Mouse (Mus musculus) hindbrain, embryonic 14.5 days (tissue): ENCODE results near the gene Clcnkb. TPM values are rescaled to one million over a fixed set of nuclear protein-coding genes. Genes with fewer than 3 reads are reported as not detected.

ENCODE experiments used
- ATAC-seq: fragments of 200-750 bp; cut with Nextera tagmentation; 2 replicates; pipeline ENCODE4 v1.8.0; 2017; ENCODE audit warnings: moderate number of reproducible peaks, mild to moderate bottlenecking, moderate TSS enrichment, moderate library complexity; ENCODE audit not compliant: low FRiP score
- DNase-seq: peaks from one replicate; pipeline ENCODE4 v3.0.0-alpha.2; 2015; ENCODE audit warnings: low spot score
- H3K27ac ChIP-seq: fragments of 300-500 bp; sonication (generic); 2 replicates; pipeline ENCODE4 v1.5.1; 2014; ENCODE audit warnings: mild to moderate bottlenecking, moderate library complexity
- H3K27me3 ChIP-seq: fragments of 300-500 bp; sonication (generic); 2 replicates; pipeline ENCODE4 v1.6.1; 2014; ENCODE audit warnings: mild to moderate bottlenecking, low read length, mixed read lengths; ENCODE audit not compliant: control insufficient read depth, insufficient read depth
- H3K36me3 ChIP-seq: fragments of 300-500 bp; sonication (generic); replicated peaks from 2 replicates; pipeline ENCODE4 v1.6.1; 2014; ENCODE audit not compliant: control insufficient read depth, insufficient read depth
- H3K4me1 ChIP-seq: fragments of 300-500 bp; sonication (generic); replicated peaks from 2 replicates; pipeline ENCODE4 v1.6.1; 2014; ENCODE audit warnings: antibody characterized with exemption, low read length, mixed read lengths; ENCODE audit not compliant: control insufficient read depth, insufficient read depth
- H3K4me2 ChIP-seq: fragments of 300-500 bp; sonication (generic); replicated peaks from 2 replicates; pipeline ENCODE4 v1.6.1; 2014; ENCODE audit warnings: mild to moderate bottlenecking, moderate library complexity
- H3K4me3 ChIP-seq: fragments of 300-500 bp; sonication (generic); replicated peaks from 2 replicates; pipeline ENCODE4 v1.5.1; 2014; ENCODE audit warnings: mild to moderate bottlenecking, low read length
- H3K9ac ChIP-seq: fragments of 300-500 bp; sonication (generic); 2 replicates; pipeline ENCODE4 v1.6.1; 2014
- H3K9me3 ChIP-seq: fragments of 300-500 bp; sonication (generic); 2 replicates; pipeline ENCODE4 v1.6.1; 2016; ENCODE audit warnings: low read length; ENCODE audit not compliant: control insufficient read depth
- WGBS: fragments of 180-500 bp; shearing (Covaris S2); extraction: QIAGEN DNeasy Blood & Tissue Kit; methylation state at CpG from one replicate; pipeline ENCODE4 v1.1.7; 2014; 5-methylcytosine and 5-hydroxymethylcytosine counted together
- polyA plus RNA-seq: library from polyadenylated mRNA; unstranded; fragments of >200 nt; fragmentation: Nextera tagmentation; extraction: Ambion mirVana; gene quantifications from 2 replicates; pipeline ENCODE4 v1.2.1, GENCODE M21; 2014

Clcnkb gene
- polyA plus RNA-seq, 1 experiment from 2014 or later = not detected

GRCm38 (mm10) chr4:141398545-141398944, 17.3 kb downstream of the Clcnkb start, which contains the start of gene Clcnka:
TSS of gene Clcnka (minus strand) at chr4:141398724.
- ATAC-seq = no peak
- no peak within 1 kb of the TSS for H3K4me3 ChIP-seq
- no peak within 1 kb of the TSS for H3K4me2 ChIP-seq
- DNase-seq = no peak
- no peak within 1 kb of the TSS for H3K9ac ChIP-seq
- no peaks in the 10 kb centered on the region for H3K9me3 ChIP-seq
- 65% methylated on average over 12 of the region's 12 CpGs for WGBS
- H3K27ac ChIP-seq = no peak within 1 kb of the TSS
- H3K36me3 ChIP-seq = no peaks in the 10 kb centered on the region
- no peaks in the 10 kb centered on the region for H3K4me1 ChIP-seq
- H3K27me3 ChIP-seq = 0 out of 2 replicates have a peak, but pooled peaks cover 4% of the 10 kb centered on the region

DNA sequence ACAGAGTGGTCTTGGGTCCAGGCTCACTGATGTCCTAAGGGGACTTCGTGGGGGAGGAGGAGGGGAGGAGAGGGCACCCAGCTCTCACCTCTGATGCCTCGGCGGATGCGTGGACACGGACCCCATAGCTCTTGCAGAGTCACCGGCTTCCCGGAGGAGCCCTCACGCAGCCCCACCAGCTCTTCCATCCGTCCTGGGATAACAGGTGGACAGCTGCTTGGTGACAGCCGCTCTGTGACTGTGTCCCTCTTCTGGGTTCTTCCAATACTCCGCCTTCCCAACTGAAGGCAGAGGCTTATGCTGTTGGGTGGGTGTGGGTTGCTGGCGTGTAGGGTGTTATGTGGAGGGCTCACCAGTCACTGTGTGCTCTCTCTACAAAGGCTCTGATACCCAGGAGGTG, 18.0 kb downstream of the Clcnkb start:
- H3K27me3 ChIP-seq = 0 out of 2 replicates have a peak, but pooled peaks cover 4% of the 10 kb centered on the region
- no peak overlapping the region for H3K4me2 ChIP-seq
- 75% methylated on average over 12 of the region's 12 CpGs for WGBS
- DNase-seq (no peak), ATAC-seq (no peak)
- no peaks in the 10 kb centered on the region for H3K9me3 ChIP-seq
- no peak overlapping the region for H3K9ac ChIP-seq
- no peaks in the 10 kb centered on the region for H3K36me3 ChIP-seq
- no peak overlapping the region for H3K4me3 ChIP-seq
- H3K4me1 ChIP-seq = no peaks in the 10 kb centered on the region
- H3K27ac ChIP-seq = no peak overlapping the region

GRCm38 (mm10) chr4:141394751-141395150, 21.1 kb downstream of the Clcnkb start:
- no peaks in the 10 kb centered on the region for H3K9me3 ChIP-seq
- 0 out of 2 replicates have a peak, but pooled peaks cover 4% of the 10 kb centered on the region for H3K27me3 ChIP-seq
- no peak for DNase-seq
- no peak overlapping the region for H3K9ac ChIP-seq
- ATAC-seq = no peak
- no peak overlapping the region for H3K4me3 ChIP-seq
- no peak overlapping the region; the same call in 1 of the 2 replicates for H3K4me2 ChIP-seq
- no peaks in the 10 kb centered on the region for H3K4me1 ChIP-seq
- H3K27ac ChIP-seq = no peak overlapping the region
- WGBS = 22% methylated on average over 15 of the region's 16 CpGs
- no peaks in the 10 kb centered on the region for H3K36me3 ChIP-seq

- H3K36me3 ChIP-seq = no peaks in the 10 kb centered on the region
- DNase-seq (no peak), ATAC-seq (no peak)
- no peak overlapping the region for H3K9ac ChIP-seq
- H3K9me3 ChIP-seq = no peaks in the 10 kb centered on the region
- H3K4me2 ChIP-seq = no peak overlapping the region
- H3K4me3 ChIP-seq = no peak overlapping the region
- no peak overlapping the region for H3K27ac ChIP-seq
- 0 out of 2 replicates have a peak, but pooled peaks cover 4% of the 10 kb centered on the region for H3K27me3 ChIP-seq
- 84% methylated on average over 12 of the region's 12 CpGs for WGBS
- H3K4me1 ChIP-seq = no peaks in the 10 kb centered on the region
Observed at GRCm38 (mm10) chr4:141391293-141391692, 24.5 kb downstream of the Clcnkb start.

DNA sequence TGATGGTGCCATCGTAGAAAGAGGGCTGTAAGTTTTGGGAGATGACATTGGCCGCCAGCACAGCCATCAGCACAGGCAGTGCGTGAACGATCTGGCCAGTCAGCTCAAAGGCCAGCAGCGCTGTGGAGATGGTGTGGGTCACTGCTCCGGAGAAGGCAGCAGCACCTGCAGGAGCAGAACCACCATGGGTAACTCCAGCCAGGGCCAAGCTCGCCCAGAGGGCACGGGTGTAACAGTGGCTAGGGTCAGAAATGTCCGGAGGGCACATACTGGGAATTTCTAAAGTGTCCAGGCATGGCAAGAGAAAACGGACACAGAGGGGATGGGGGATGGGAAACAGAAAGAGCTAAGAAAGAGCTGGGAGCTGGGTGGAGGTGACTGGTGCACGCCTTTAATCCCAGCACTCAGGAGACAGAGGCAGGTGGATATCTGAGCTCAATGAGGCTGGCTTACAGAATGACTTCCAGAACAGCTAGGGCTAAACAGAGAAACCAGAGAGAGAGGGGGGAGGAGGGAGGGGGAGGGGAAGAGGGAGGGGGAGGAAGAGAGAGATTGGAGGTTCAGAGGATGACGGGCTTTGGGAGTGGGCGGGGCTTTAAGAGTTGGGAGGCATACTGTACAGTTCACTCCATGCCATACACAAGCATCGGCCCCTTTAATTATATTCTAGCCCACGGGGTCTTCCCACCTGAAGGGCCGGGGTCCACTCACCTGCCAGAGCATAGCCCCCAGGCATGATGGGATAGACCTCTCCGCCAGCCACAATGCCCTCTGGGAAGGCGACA, 26.3 kb downstream of the Clcnkb start:
- Histone ChIP-seq H3K9me3 (no peaks in the 10 kb centered on the region), H3K36me3 (no peaks in the 10 kb centered on the region), H3K27ac (no peak overlapping the region), H3K27me3 (peaks cover 6% of the 10 kb centered on the region), H3K4me3 (no peak overlapping the region), H3K4me1 (no peaks in the 10 kb centered on the region), H3K4me2 (no peak overlapping the region), H3K9ac (no peak overlapping the region)
- no peak for ATAC-seq
- DNase-seq = no peak
- WGBS = 76% methylated on average over 18 of the region's 18 CpGs

DNA sequence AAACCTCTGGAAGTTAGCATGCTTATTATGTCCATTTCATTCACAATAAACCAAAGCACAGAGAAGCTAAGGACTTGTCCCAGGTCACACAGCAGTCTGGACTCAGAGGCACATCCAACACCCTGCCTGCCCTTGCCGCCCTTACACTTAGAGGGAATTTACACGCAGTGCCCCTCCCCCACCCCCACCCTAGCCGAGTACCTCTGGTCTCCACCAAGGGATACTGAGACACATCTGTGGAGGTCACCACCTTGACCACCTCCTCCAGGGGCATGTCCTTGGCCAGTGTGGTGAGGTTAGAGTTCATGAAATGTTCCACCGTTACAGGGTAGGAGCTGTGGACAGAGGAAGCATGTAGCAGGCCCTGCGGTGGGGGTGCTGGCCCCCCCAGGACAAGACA, 27.9 kb downstream of the Clcnkb start:
- DNase-seq = no peak
- Histone ChIP-seq H3K27me3 (peaks cover 19% of the 10 kb centered on the region), H3K27ac (no peak overlapping the region), H3K4me2 (no peak overlapping the region), H3K4me1 (no peaks in the 10 kb centered on the region), H3K9ac (no peak overlapping the region), H3K9me3 (no peaks in the 10 kb centered on the region), H3K36me3 (no peaks in the 10 kb centered on the region), H3K4me3 (no peak overlapping the region)
- ATAC-seq = no peak
- WGBS = 66% methylated on average over 5 of the region's 5 CpGs

- no peaks in the 10 kb centered on the region for H3K9me3 ChIP-seq
- peaks cover 26% of the 10 kb centered on the region for H3K27me3 ChIP-seq
- no peak overlapping the region for H3K4me3 ChIP-seq
- H3K4me2 ChIP-seq = no peak overlapping the region
- H3K4me1 ChIP-seq = peaks cover 6% of the 10 kb centered on the region; the same call in 1 of the 2 replicates
- no peaks in the 10 kb centered on the region for H3K36me3 ChIP-seq
- H3K9ac ChIP-seq = no peak overlapping the region
- WGBS = 18% methylated on average over 5 of the region's 5 CpGs
- no peak for ATAC-seq
- H3K27ac ChIP-seq = no peak overlapping the region
- DNase-seq = peak; percentile 88
Observed at GRCm38 (mm10) chr4:141387093-141387784, 28.6 kb downstream of the Clcnkb start.

DNA sequence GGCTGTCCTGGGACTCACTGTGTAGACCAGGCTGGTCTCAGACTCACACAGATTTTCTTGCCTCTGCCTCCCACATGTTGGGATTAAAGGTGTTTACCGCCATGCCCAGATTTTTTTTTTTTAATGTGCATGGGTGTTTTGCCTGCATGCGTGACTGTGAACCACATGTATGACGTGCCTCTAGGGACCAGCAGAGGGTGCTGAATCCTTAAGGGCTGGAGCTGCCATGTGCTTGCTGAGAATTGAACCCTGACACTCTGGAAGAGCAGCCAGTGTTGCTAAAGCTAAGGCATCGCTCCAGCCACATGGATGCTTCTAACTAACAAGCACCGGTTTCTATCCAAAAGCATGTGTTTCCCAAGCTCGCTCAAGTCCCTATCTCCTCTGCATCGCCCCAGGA, 29.7 kb downstream of the Clcnkb start:
- Histone ChIP-seq H3K4me3 (no peak overlapping the region), H3K36me3 (no peaks in the 10 kb centered on the region), H3K4me1 (peaks cover 8% of the 10 kb centered on the region; the same call in 1 of the 2 replicates), H3K9me3 (no peaks in the 10 kb centered on the region), H3K4me2 (no peak overlapping the region), H3K27ac (no peak overlapping the region), H3K9ac (no peak overlapping the region), H3K27me3 (peaks cover 37% of the 10 kb centered on the region)
- WGBS = 79% methylated on average over 7 of the region's 7 CpGs
- no peak for DNase-seq
- no peak for ATAC-seq

GRCm38 (mm10) chr4:141385275-141385674, 30.5 kb downstream of the Clcnkb start:
- Histone ChIP-seq H3K9me3 (no peaks in the 10 kb centered on the region), H3K4me2 (no peak overlapping the region), H3K27ac (no peak overlapping the region), H3K27me3 (peaks cover 45% of the 10 kb centered on the region), H3K36me3 (no peaks in the 10 kb centered on the region), H3K9ac (no peak overlapping the region), H3K4me1 (peaks cover 8% of the 10 kb centered on the region; the same call in 1 of the 2 replicates), H3K4me3 (no peak overlapping the region)
- 2% methylated on average over 6 of the region's 7 CpGs for WGBS
- peak; percentile 75 for DNase-seq
- no peak for ATAC-seq
